Mouse (Mus musculus): ENCODE measurements around the gene Eef2.
A peak's percentile ranks its signal among the peaks of the same experiment; 100 is the strongest.
"Not testable (repeated sequence)": the region's sequence is repeated elsewhere in the genome, so short reads cannot be mapped to it uniquely, and the experiment has no call there.

Gene Eef2

GRCm38 (mm10) chr10:81180946-81181345, 4.5 kb downstream of the Eef2 start:
- no peak for DNase-seq (ENCODE audit: low spot score)

GRCm38 (mm10) chr10:81181860-81182259, 5.4 kb downstream of the Eef2 start:
- not testable (repeated sequence) for DNase-seq (ENCODE audit: low spot score)

GRCm38 (mm10) chr10:81182336-81183333, 6.2 kb downstream of the Eef2 start, which contains the start of gene Dapk3:
Dapk3 (plus strand) TSS chr10:81183005.
- DNase-seq (ENCODE audit: low spot score): peak; percentile 100

- DNase-seq (ENCODE audit: low spot score): no peak
These were observed 7.4 kb downstream of the Eef2 start, which contains the start of gene 4930442H23Rik for GRCm38 (mm10) chr10:81183805-81184204. 4930442H23Rik (minus strand) TSS chr10:81183849.

GRCm38 (mm10) chr10:81184765-81185164, 8.3 kb downstream of the Eef2 start:
- peak; percentile 70 for DNase-seq (ENCODE audit: low spot score)

- DNase-seq (ENCODE audit: low spot score): no peak
These were observed 10.7 kb downstream of the Eef2 start for GRCm38 (mm10) chr10:81187161-81187560.

GRCm38 (mm10) chr10:81189821-81190220, 13.4 kb downstream of the Eef2 start:
- no peak for DNase-seq (ENCODE audit: low spot score)

GRCm38 (mm10) chr10:81190236-81190911, 13.9 kb downstream of the Eef2 start:
- peak; percentile 69 for DNase-seq (ENCODE audit: low spot score)

GRCm38 (mm10) chr10:81190912-81191321, 14.5 kb downstream of the Eef2 start:
- no peak for DNase-seq (ENCODE audit: low spot score)

GRCm38 (mm10) chr10:81191342-81191982, 15.0 kb downstream of the Eef2 start:
- no peak for DNase-seq (ENCODE audit: low spot score)

- peak; percentile 83 for DNase-seq (ENCODE audit: low spot score)
These were observed 16.0 kb downstream of the Eef2 start for GRCm38 (mm10) chr10:81192270-81192967.

- peak; percentile 37 for DNase-seq (ENCODE audit: low spot score)
These were observed 16.6 kb downstream of the Eef2 start for GRCm38 (mm10) chr10:81192968-81193501.

GRCm38 (mm10) chr10:81193991-81194774, 17.8 kb downstream of the Eef2 start:
- DNase-seq (ENCODE audit: low spot score): no peak

- no peak for DNase-seq (ENCODE audit: low spot score)
These were observed 18.9 kb downstream of the Eef2 start for GRCm38 (mm10) chr10:81195300-81195699.

- no peak for DNase-seq (ENCODE audit: low spot score)
These were observed 20.1 kb downstream of the Eef2 start for GRCm38 (mm10) chr10:81196470-81197065.

GRCm38 (mm10) chr10:81197305-81197704, 20.9 kb downstream of the Eef2 start:
- DNase-seq (ENCODE audit: low spot score): no peak

GRCm38 (mm10) chr10:81198230-81198629, 21.8 kb downstream of the Eef2 start:
- DNase-seq (ENCODE audit: low spot score): peak; percentile 74

GRCm38 (mm10) chr10:81198990-81199389, 22.6 kb downstream of the Eef2 start:
- no peak for DNase-seq (ENCODE audit: low spot score)

GRCm38 (mm10) chr10:81200141-81200540, 23.7 kb downstream of the Eef2 start:
- DNase-seq (ENCODE audit: low spot score): no peak
